Mouse (Mus musculus) liver, adult 2 months (tissue): ENCODE data around the gene Zfp64.

Source experiments
- CTCF ChIP-seq: fragments of 200-500 bp; IDR thresholded peaks from 2 replicates; pipeline ENCODE4 v1.5.1; 2011; ENCODE audit warnings: low read depth, low read length, control low read depth
- POLR2A ChIP-seq: fragments of 200-500 bp; IDR thresholded peaks from 2 replicates; pipeline ENCODE4 v1.6.1; 2011; ENCODE audit warnings: low read length, control low read depth; ENCODE audit not compliant: insufficient read depth; ENCODE audit errors: extremely low read depth

GRCm38 (mm10) chr2:168931686-168932085, 23.7 kb downstream of the Zfp64 start:
- TF ChIP-seq CTCF (no peak), POLR2A (no peak)
